Mouse (Mus musculus) liver, adult 2 months (tissue): ENCODE results near the gene Gls.

Experiments used
- CTCF ChIP-seq: fragments of 200-500 bp; IDR thresholded peaks from 2 replicates; pipeline ENCODE4 v1.5.1; 2011; ENCODE audit warnings: low read depth, low read length, control low read depth
- POLR2A ChIP-seq: fragments of 200-500 bp; IDR thresholded peaks from 2 replicates; pipeline ENCODE4 v1.6.1; 2011; ENCODE audit warnings: low read length, control low read depth; ENCODE audit not compliant: insufficient read depth; ENCODE audit errors: extremely low read depth

- TF ChIP-seq POLR2A (no peak), CTCF (no peak)
These were observed 37.3 kb upstream of the Gls start for GRCm38 (mm10) chr1:52270354-52270753.
